Mouse (Mus musculus) CH12.LX (cell line): ENCODE measurements around the gene Ppp1r14b. TPM values are rescaled to one million over a fixed set of nuclear protein-coding genes. Genes with fewer than 3 reads are reported as not detected.

ENCODE experiments used
- DNase-seq: peaks from one replicate; pipeline ENCODE4 v3.0.0-alpha.2; 2013; ENCODE audit errors: extremely low read depth
- H3K27ac ChIP-seq: 2 replicates; pipeline ENCODE4 v1.5.1; 2012; ENCODE audit warnings: low read depth, mild to moderate bottlenecking, control low read depth, moderate library complexity; ENCODE audit not compliant: insufficient read depth
- H3K27me3 ChIP-seq: replicated peaks from 2 replicates; pipeline ENCODE3; 2012; ENCODE audit warnings: inconsistent platforms
- H3K36me3 ChIP-seq, 2 experiments: replicated peaks in 1 of 2; 2 replicates each; pipeline versions ENCODE3 to v1.6.1; 2012; ENCODE audit warnings: inconsistent platforms in 1 of 2, low read length in 1 of 2, mild to moderate bottlenecking in 1 of 2, mixed read lengths in 1 of 2, moderate library complexity in 1 of 2; ENCODE audit not compliant: control insufficient read depth in 1 of 2, insufficient read depth in 1 of 2
- H3K4me1 ChIP-seq, 2 experiments: 2 replicates each; pipeline ENCODE4 v1.6.1; 2012; ENCODE audit warnings: inconsistent platforms in 1 of 2, moderate library complexity in 1 of 2; ENCODE audit not compliant: insufficient read depth in 2 of 2, control insufficient read depth in 1 of 2
- H3K4me2 ChIP-seq: 2 replicates; pipeline ENCODE4 v1.6.1; 2012; ENCODE audit warnings: low read depth, mild to moderate bottlenecking, control low read depth; ENCODE audit not compliant: poor library complexity, insufficient read depth, severe bottlenecking
- H3K4me3 ChIP-seq, 3 experiments: fragments of 150-350 bp in 1 of 3; sonication (generic) in 1 of 3; replicated peaks in 1 of 3; 2 replicates each; pipeline versions ENCODE3 to v1.5.1; 2011 to 2012; ENCODE audit warnings: low read depth in 2 of 3, low read length in 2 of 3, mild to moderate bottlenecking in 2 of 3, moderate library complexity in 2 of 3, control low read depth in 1 of 3, improper control_type of control experiment in 1 of 3, inconsistent platforms in 1 of 3, mixed read lengths in 1 of 3; ENCODE audit not compliant: poor library complexity in 1 of 3
- H3K79me2 ChIP-seq: replicated peaks from 2 replicates; pipeline ENCODE4 v1.6.1; 2012; ENCODE audit warnings: mild to moderate bottlenecking, moderate library complexity; ENCODE audit not compliant: control insufficient read depth, poor library complexity, insufficient read depth, severe bottlenecking; ENCODE audit errors: extremely low read depth
- H3K9ac ChIP-seq: 2 replicates; pipeline ENCODE4 v1.6.1; 2012; ENCODE audit warnings: low read depth, mild to moderate bottlenecking, control low read depth, moderate library complexity; ENCODE audit not compliant: insufficient read depth
- H3K9me3 ChIP-seq: replicated peaks from 2 replicates; pipeline ENCODE3; 2012; ENCODE audit warnings: low read length, inconsistent platforms, mixed read lengths
- BHLHE40 ChIP-seq: IDR thresholded peaks from 2 replicates; pipeline ENCODE4 v1.6.1; 2011; ENCODE audit warnings: mild to moderate bottlenecking, low read depth, low read length, improper control_type of control experiment
- CHD1 ChIP-seq: IDR thresholded peaks from 2 replicates; pipeline ENCODE4 v1.6.1; 2012; ENCODE audit warnings: low read depth, low read length, improper control_type of control experiment, inconsistent platforms
- CHD2 ChIP-seq: IDR thresholded peaks from 2 replicates; pipeline ENCODE4 v1.6.1; 2011; ENCODE audit warnings: low read length, improper control_type of control experiment
- CTCF ChIP-seq, 2 experiments: IDR thresholded peaks in 1 of 2; conservative IDR thresholded peaks in 1 of 2; 2 replicates each; pipeline ENCODE4 v1.5.1; 2011 to 2012; ENCODE audit warnings: low read depth in 2 of 2, low read length in 2 of 2, improper control_type of control experiment in 1 of 2, inconsistent platforms in 1 of 2, mild to moderate bottlenecking in 1 of 2, moderate library complexity in 1 of 2
- ELF1 ChIP-seq: IDR thresholded peaks from 2 replicates; pipeline ENCODE4 v1.6.1; 2014; ENCODE audit warnings: low read depth, mild to moderate bottlenecking, inconsistent platforms, low read length, improper control_type of control experiment
- EP300 ChIP-seq: IDR thresholded peaks from 2 replicates; pipeline ENCODE4 v1.6.1; 2011; ENCODE audit warnings: low read length, improper control_type of control experiment
- ETS1 ChIP-seq: conservative IDR thresholded peaks from 2 replicates; pipeline ENCODE4 v1.6.1; 2012; ENCODE audit warnings: low read depth, mild to moderate bottlenecking, inconsistent platforms, low read length, improper control_type of control experiment, moderate library complexity
- GABPA ChIP-seq: IDR thresholded peaks from 2 replicates; pipeline ENCODE4 v1.6.1; 2012; ENCODE audit warnings: low read depth, low read length, improper control_type of control experiment, inconsistent platforms; ENCODE audit not compliant: insufficient replicate concordance
- HCFC1 ChIP-seq: IDR thresholded peaks from 2 replicates; pipeline ENCODE4 v1.6.1; 2012; ENCODE audit warnings: low read depth, mild to moderate bottlenecking, inconsistent platforms, low read length, improper control_type of control experiment
- IRF4 ChIP-seq: IDR thresholded peaks from 2 replicates; pipeline ENCODE4 v1.6.1; 2014; ENCODE audit warnings: low read depth, mild to moderate bottlenecking, inconsistent platforms, low read length, improper control_type of control experiment
- JUN ChIP-seq: IDR thresholded peaks from 2 replicates; pipeline ENCODE4 v1.6.1; 2011; ENCODE audit warnings: low read depth, mild to moderate bottlenecking, low read length, improper control_type of control experiment, moderate library complexity; ENCODE audit not compliant: insufficient read depth
- JUND ChIP-seq: conservative IDR thresholded peaks from 2 replicates; pipeline ENCODE4 v1.6.1; 2011; ENCODE audit warnings: low read depth, low read length, improper control_type of control experiment
- MAFK ChIP-seq: IDR thresholded peaks from 2 replicates; pipeline ENCODE4 v1.6.1; 2011; ENCODE audit warnings: low read length, improper control_type of control experiment; ENCODE audit not compliant: insufficient replicate concordance
- MAZ ChIP-seq: IDR thresholded peaks from 2 replicates; pipeline ENCODE4 v1.6.1; 2012; ENCODE audit warnings: low read depth, mild to moderate bottlenecking, inconsistent platforms, low read length, improper control_type of control experiment, moderate library complexity
- MEF2A ChIP-seq: IDR thresholded peaks from 2 replicates; pipeline ENCODE4 v1.6.1; 2014; ENCODE audit warnings: low read depth, mild to moderate bottlenecking, inconsistent platforms, low read length, improper control_type of control experiment, borderline replicate concordance
- MXI1 ChIP-seq: IDR thresholded peaks from 2 replicates; pipeline ENCODE4 v1.6.1; 2011; ENCODE audit warnings: mild to moderate bottlenecking, low read depth, low read length, improper control_type of control experiment
- MYC ChIP-seq: IDR thresholded peaks from 2 replicates; pipeline ENCODE4 v1.6.1; 2011; ENCODE audit warnings: low read depth, mild to moderate bottlenecking, improper control_type of control experiment, low read length
- NELFE ChIP-seq: IDR thresholded peaks from 2 replicates; pipeline ENCODE4 v1.6.1; 2011; ENCODE audit warnings: low read depth, low read length, improper control_type of control experiment
- NRF1 ChIP-seq: IDR thresholded peaks from 2 replicates; pipeline ENCODE4 v1.6.1; 2014; ENCODE audit warnings: low read depth, mild to moderate bottlenecking, inconsistent platforms, low read length, improper control_type of control experiment, moderate library complexity
- PAX5 ChIP-seq: IDR thresholded peaks from 2 replicates; pipeline ENCODE4 v1.6.1; 2012; ENCODE audit warnings: low read length, inconsistent platforms, mixed read lengths
- POLR2A ChIP-seq: IDR thresholded peaks from 2 replicates; pipeline ENCODE4 v1.6.1; 2011; ENCODE audit warnings: low read depth, mild to moderate bottlenecking, improper control_type of control experiment, low read length
- RAD21 ChIP-seq: IDR thresholded peaks from 2 replicates; pipeline ENCODE4 v1.6.1; 2011; ENCODE audit warnings: low read depth, mild to moderate bottlenecking, low read length, improper control_type of control experiment, moderate library complexity
- RCOR1 ChIP-seq: conservative IDR thresholded peaks from 2 replicates; pipeline ENCODE4 v1.6.1; 2012; ENCODE audit warnings: low read depth, mild to moderate bottlenecking, inconsistent platforms, low read length, improper control_type of control experiment
- SIN3A ChIP-seq: IDR thresholded peaks from 2 replicates; pipeline ENCODE4 v1.6.1; 2012; ENCODE audit warnings: low read length, improper control_type of control experiment, inconsistent platforms
- SMC3 ChIP-seq: IDR thresholded peaks from 2 replicates; pipeline ENCODE4 v1.6.1; 2011; ENCODE audit warnings: low read depth, low read length, improper control_type of control experiment
- TBP ChIP-seq: conservative IDR thresholded peaks from 2 replicates; pipeline ENCODE4 v1.6.1; 2011; ENCODE audit warnings: low read depth, low read length, improper control_type of control experiment
- TCF12 ChIP-seq: IDR thresholded peaks from 2 replicates; pipeline ENCODE4 v1.6.1; 2014; ENCODE audit warnings: low read depth, mild to moderate bottlenecking, inconsistent platforms, low read length, improper control_type of control experiment
- UBTF ChIP-seq: IDR thresholded peaks from 2 replicates; pipeline ENCODE4 v1.6.1; 2012; ENCODE audit warnings: low read depth, mild to moderate bottlenecking, inconsistent platforms, low read length, improper control_type of control experiment, moderate library complexity
- USF1 ChIP-seq: IDR thresholded peaks from 2 replicates; pipeline ENCODE4 v1.6.1; 2014; ENCODE audit warnings: low read depth, mild to moderate bottlenecking, inconsistent platforms, low read length, improper control_type of control experiment
- USF2 ChIP-seq: conservative IDR thresholded peaks from 2 replicates; pipeline ENCODE4 v1.6.1; 2011; ENCODE audit warnings: low read depth, low read length, improper control_type of control experiment
- ZKSCAN1 ChIP-seq: IDR thresholded peaks from 2 replicates; pipeline ENCODE4 v1.6.1; 2012; ENCODE audit warnings: low read depth, inconsistent platforms, low read length, improper control_type of control experiment, borderline replicate concordance
- ZMIZ1 ChIP-seq: IDR thresholded peaks from 2 replicates; pipeline ENCODE4 v1.6.1; 2012; ENCODE audit warnings: low read depth, mild to moderate bottlenecking, inconsistent platforms, low read length, improper control_type of control experiment
- ZNF384 ChIP-seq: IDR thresholded peaks from 2 replicates; pipeline ENCODE4 v1.6.1; 2012; ENCODE audit warnings: low read depth, low read length, improper control_type of control experiment, inconsistent platforms
- dilution Hi-C: fragments of 300-500 bp; cut with MboI; formaldehyde crosslinking; loops from 2 replicates; pipeline ENCODE4 v1.14.3; 2020; ENCODE audit warnings: low sequenced_read_pairs; ENCODE audit not compliant: extremely low pct_unique_long_range_greater_than_20kb, extremely low pct_ligation_motif_present
- in situ Hi-C: fragments of 300-500 bp; cut with MboI; formaldehyde crosslinking; loops from 3 replicates; pipeline ENCODE4 v1.14.3; 2019; ENCODE audit warnings: low sequenced_read_pairs, low pct_ligation_motif_present, low pct_unique_long_range_greater_than_20kb, mixed read lengths
- polyA plus RNA-seq: library from polyadenylated mRNA; unstranded; fragments of >175 nt; gene quantifications from 2 replicates; pipeline ENCODE4 v1.2.1, GENCODE M21; 2012; ENCODE audit warnings: low read depth; ENCODE audit not compliant: insufficient read length
- total RNA-seq, 2 experiments: library from RNA; depleted of rRNA; stranded (reverse); fragments of 300-350 nt in 1 of 2; fragments of >200 nt in 1 of 2; gene quantifications; 2 replicates each; pipeline ENCODE4 v1.2.3; 2012 to 2014

The Ppp1r14b gene
- total and polyA plus RNA-seq, 3 experiments = 167 to 256 (median 241) TPM

DNA sequence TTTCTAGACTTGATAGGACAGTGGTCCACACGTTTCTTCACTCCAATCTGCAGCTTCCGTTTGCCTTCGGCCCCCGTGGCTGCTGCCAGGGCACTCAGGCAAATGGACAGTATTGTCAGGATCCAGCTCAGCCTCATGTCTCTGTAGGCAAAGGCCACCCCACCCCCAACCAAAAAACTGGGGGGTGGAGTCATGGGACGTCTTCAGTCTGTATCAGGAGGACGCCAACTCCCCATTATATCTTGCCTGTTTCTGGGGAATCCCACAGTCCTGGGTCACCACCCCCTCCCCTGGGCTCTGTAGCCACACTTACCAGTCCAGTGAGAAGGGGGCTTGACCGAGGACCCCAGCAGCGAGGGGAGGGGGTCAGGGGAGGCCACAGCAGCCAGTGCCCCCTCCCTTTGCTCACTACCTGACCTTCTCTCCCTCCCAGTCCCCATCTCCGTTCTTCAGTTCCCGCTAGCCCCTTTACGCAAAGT lies 4.3 kb downstream of the Ppp1r14b start:
- in situ Hi-C loops = no loop called here
- dilution Hi-C loops = no loop called here
- H3K4me3 ChIP-seq = peak overlapping the region; percentile 66 to 83 (median 68)

DNA sequence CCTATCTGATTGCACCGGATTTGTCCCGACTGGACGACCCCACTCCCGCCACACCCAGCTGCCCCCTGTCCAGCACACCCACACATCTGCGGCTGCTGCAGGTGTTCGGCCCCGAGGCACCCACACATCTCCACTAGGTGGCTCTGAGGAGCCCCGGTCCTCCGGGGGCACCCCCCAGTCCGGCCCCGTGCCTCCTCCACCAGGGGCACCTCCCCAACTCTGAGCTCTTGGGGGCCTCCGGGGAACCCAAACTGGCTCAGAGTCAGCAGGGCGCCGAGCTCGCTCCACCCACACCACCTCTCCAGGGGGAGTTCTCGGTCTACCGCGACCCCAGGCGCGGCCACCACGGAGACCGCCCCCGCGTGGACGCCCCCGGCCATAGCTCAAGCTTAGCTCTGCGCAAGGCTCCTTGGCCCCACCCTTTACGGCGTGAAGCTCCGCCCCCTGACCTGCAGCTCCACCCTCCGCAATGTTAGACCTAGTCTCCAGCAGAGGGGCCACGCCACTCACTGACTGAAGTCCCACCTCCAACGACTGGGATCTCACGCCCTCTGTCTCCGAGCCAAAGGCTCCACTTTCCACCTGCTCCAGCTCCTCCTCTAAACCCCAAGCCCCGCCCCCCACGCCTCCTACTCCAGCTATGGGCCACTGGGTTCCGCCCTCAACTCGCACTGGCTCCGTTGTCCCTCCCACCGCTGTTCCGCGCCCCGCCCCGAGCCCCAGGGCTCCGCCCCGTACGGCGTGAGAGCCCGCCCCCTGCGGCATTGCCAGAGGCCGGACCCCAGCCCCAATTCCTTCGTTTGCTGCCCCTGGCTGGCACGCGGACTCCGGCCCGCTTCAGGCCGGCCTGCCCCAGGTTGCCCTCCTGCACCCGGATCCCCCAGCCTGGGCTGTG lies 5.0 kb downstream of the Ppp1r14b start:
- Histone ChIP-seq H3K36me3 (peaks cover 21 to 51% of the 10 kb centered on the region in 2 experiments), H3K27ac (peak overlapping the region; percentile 62; the same call in 1 of the 2 replicates), H3K4me3 (peak overlapping the region; percentile 73 to 83 (median 79)), H3K79me2 (peaks cover 29% of the 10 kb centered on the region), H3K4me1 (peaks cover 15 to 44% of the 10 kb centered on the region in 2 experiments), H3K9me3 (no peaks in the 10 kb centered on the region), H3K4me2 (peak overlapping the region; percentile 69), H3K9ac (peak overlapping the region; percentile 70), H3K27me3 (no peaks in the 10 kb centered on the region)
- dilution Hi-C loops (no loop called here), in situ Hi-C loops (no loop called here)
- peak; percentile 99 for DNase-seq
- no peak for TF ChIP-seq EP300
- TF ChIP-seq ZNF384 = no peak
- TF ChIP-seq HCFC1 = no peak
- TF ChIP-seq POLR2A = no peak
- no peak for TF ChIP-seq ETS1
- peak in 1 of 2 experiments; percentile 82; a peak in 2 of 4 replicates for TF ChIP-seq CTCF (conservative IDR thresholded peaks at IDR 0.05 in 1 of 2, IDR thresholded peaks at IDR 0.05 in 1 of 2; ENCODE audit: low read depth in 2 of 2, low read length in 2 of 2)
- no peak for TF ChIP-seq JUN
- TF ChIP-seq ELF1 = no peak; the same call in 1 of the 2 replicates
- TF ChIP-seq ZMIZ1 = no peak
- no peak for TF ChIP-seq PAX5
- TF ChIP-seq IRF4 = no peak; the same call in 1 of the 2 replicates
- TF ChIP-seq TCF12 = peak; percentile 71
- TF ChIP-seq MXI1 = peak; percentile 28; the same call in 1 of the 2 replicates
- 0 out of 2 replicates have a peak, but pooled peaks have one; percentile 14 for TF ChIP-seq BHLHE40
- no peak for TF ChIP-seq USF2
- TF ChIP-seq NELFE = no peak
- TF ChIP-seq MEF2A = no peak
- no peak for TF ChIP-seq TBP
- no peak; the same call in 1 of the 2 replicates for TF ChIP-seq RAD21

More for the DNA sequence above, 4.3 kb downstream of the Ppp1r14b start:
- Histone ChIP-seq H3K36me3 (peaks cover 21 to 47% of the 10 kb centered on the region in 2 experiments), H3K9me3 (no peaks in the 10 kb centered on the region), H3K27me3 (no peaks in the 10 kb centered on the region), H3K27ac (peak overlapping the region; percentile 32; the same call in 1 of the 2 replicates), H3K4me1 (peaks cover 15 to 45% of the 10 kb centered on the region in 2 experiments), H3K79me2 (peaks cover 29% of the 10 kb centered on the region), H3K4me2 (peak overlapping the region; percentile 69), H3K9ac (peak overlapping the region; percentile 50; the same call in 1 of the 2 replicates)
- TF ChIP-seq POLR2A (no peak), CHD2 (peak; percentile 66), IRF4 (no peak), USF2 (no peak), MAZ (0 out of 2 replicates have a peak, but pooled peaks have one; percentile 11), JUN (no peak), EP300 (no peak), GABPA (no peak), JUND (no peak), TCF12 (no peak), NELFE (no peak), NRF1 (no peak), MYC (0 out of 2 replicates have a peak, but pooled peaks have one; percentile 19), PAX5 (no peak), CHD1 (no peak), ZMIZ1 (no peak; the same call in 1 of the 2 replicates), RCOR1 (no peak), MXI1 (no peak), SMC3 (no peak), BHLHE40 (0 out of 2 replicates have a peak, but pooled peaks have one; percentile 2), USF1 (no peak), ZKSCAN1 (no peak), ETS1 (no peak), SIN3A (no peak; the same call in 1 of the 2 replicates), UBTF (0 out of 2 replicates have a peak, but pooled peaks have one; percentile 23), RAD21 (no peak), CTCF (conservative IDR thresholded peaks at IDR 0.05 in 1 of 2, IDR thresholded peaks at IDR 0.05 in 1 of 2; ENCODE audit: low read depth in 2 of 2, low read length in 2 of 2) (no peak), HCFC1 (no peak), MAFK (no peak)
- peak; percentile 70 for DNase-seq
